Mouse (Mus musculus) layer of hippocampus, adult 2 months (tissue): ENCODE results near the gene Afap1l2. TPM values are rescaled to one million over a fixed set of nuclear protein-coding genes. Genes with fewer than 3 reads are reported as not detected.

ENCODE experiments used
- DNase-seq, 2 experiments: peaks; one replicate each; pipeline ENCODE4 v3.0.0; 2022; ENCODE audit warnings: low spot score in 2 of 2
- H3K27ac ChIP-seq: fragments of 200-600 bp; 2 replicates; pipeline ENCODE4 v1.8.1; 2022
- H3K4me3 ChIP-seq: fragments of 200-600 bp; 2 replicates; pipeline ENCODE4 v1.8.1; 2022; ENCODE audit warnings: mild to moderate bottlenecking
- CTCF ChIP-seq: fragments of 200-600 bp; conservative IDR thresholded peaks from 2 replicates; pipeline ENCODE4 v1.8.1; 2022; ENCODE audit warnings: antibody characterized with exemption, mild to moderate bottlenecking, moderate library complexity
- total RNA-seq, 2 experiments: library from RNA; stranded (reverse); gene quantifications; 2 replicates each; pipeline ENCODE4 v1.2.3; 2021

Afap1l2 gene
- total RNA-seq, 2 experiments from 2014 or later: 11.4 to 12.0 TPM

- no peak for TF ChIP-seq CTCF
- Histone ChIP-seq H3K27ac (peak overlapping the region; percentile 68), H3K4me3 (peak overlapping the region; percentile 33; the same call in 1 of the 2 replicates)
- no peak for DNase-seq
Observed at GRCm38 (mm10) chr19:57002741-57003459, 5.1 kb downstream of the Afap1l2 start.

GRCm38 (mm10) chr19:57001926-57002325 is 6.1 kb downstream of the Afap1l2 start:
- no peak for TF ChIP-seq CTCF
- no peak for DNase-seq
- H3K4me3 ChIP-seq: no peak overlapping the region
- H3K27ac ChIP-seq: no peak overlapping the region

GRCm38 (mm10) chr19:57000592-57000991 is 7.4 kb downstream of the Afap1l2 start:
- TF ChIP-seq CTCF: no peak
- no peak for DNase-seq
- H3K4me3 ChIP-seq: no peak overlapping the region
- H3K27ac ChIP-seq: no peak overlapping the region

- no peak for DNase-seq
- no peak for TF ChIP-seq CTCF
- Histone ChIP-seq H3K27ac (no peak overlapping the region), H3K4me3 (no peak overlapping the region)
Observed at GRCm38 (mm10) chr19:56999781-57000180, 8.2 kb downstream of the Afap1l2 start.

GRCm38 (mm10) chr19:56998910-56999309 is 9.1 kb downstream of the Afap1l2 start:
- DNase-seq: no peak
- Histone ChIP-seq H3K4me3 (no peak overlapping the region), H3K27ac (peak overlapping the region; percentile 65; the same call in 1 of the 2 replicates)
- no peak for TF ChIP-seq CTCF

GRCm38 (mm10) chr19:56998331-56998730 is 9.7 kb downstream of the Afap1l2 start:
- no peak for TF ChIP-seq CTCF
- no peak for DNase-seq
- Histone ChIP-seq H3K4me3 (no peak overlapping the region), H3K27ac (no peak overlapping the region; the same call in 1 of the 2 replicates)

GRCm38 (mm10) chr19:56997164-56997599 is 10.8 kb downstream of the Afap1l2 start:
- TF ChIP-seq CTCF: no peak
- DNase-seq: no peak
- H3K4me3 ChIP-seq: no peak overlapping the region
- peak overlapping the region; percentile 39; the same call in 1 of the 2 replicates for H3K27ac ChIP-seq

- H3K27ac ChIP-seq: no peak overlapping the region
- no peak for TF ChIP-seq CTCF
- no peak for DNase-seq
- no peak overlapping the region for H3K4me3 ChIP-seq
Observed at GRCm38 (mm10) chr19:56995441-56995840, 12.6 kb downstream of the Afap1l2 start.

GRCm38 (mm10) chr19:56994653-56995052 is 13.4 kb downstream of the Afap1l2 start:
- DNase-seq: no peak
- no peak overlapping the region for H3K4me3 ChIP-seq
- no peak for TF ChIP-seq CTCF
- no peak overlapping the region for H3K27ac ChIP-seq

- Histone ChIP-seq H3K27ac (no peak overlapping the region), H3K4me3 (no peak overlapping the region)
- no peak for DNase-seq
- TF ChIP-seq CTCF: no peak
Observed at GRCm38 (mm10) chr19:56993763-56994162, 14.3 kb downstream of the Afap1l2 start.

GRCm38 (mm10) chr19:56992978-56993545 is 15.0 kb downstream of the Afap1l2 start:
- H3K4me3 ChIP-seq: no peak overlapping the region

GRCm38 (mm10) chr19:56990367-56991111 is 17.5 kb downstream of the Afap1l2 start:
- no peak for TF ChIP-seq CTCF
- no peak for DNase-seq
- peak overlapping the region; percentile 28; the same call in 1 of the 2 replicates for H3K27ac ChIP-seq
- H3K4me3 ChIP-seq: no peak overlapping the region

More at GRCm38 (mm10) chr19:56992978-56993545, 15.0 kb downstream of the Afap1l2 start:
- H3K27ac ChIP-seq: no peak overlapping the region
- no peak for DNase-seq
- no peak for TF ChIP-seq CTCF

GRCm38 (mm10) chr19:56989171-56989570 is 18.9 kb downstream of the Afap1l2 start:
- TF ChIP-seq CTCF: no peak
- no peak overlapping the region for H3K4me3 ChIP-seq
- no peak overlapping the region for H3K27ac ChIP-seq
- DNase-seq: no peak
